Mouse (Mus musculus): ENCODE measurements at regions not wholly inside any gene's neighbourhood (a gene's known extent, or its start where the extent isn't known, plus 50 kb on each side); places are given as distances from the start of the nearest gene placed in this dataset.

- H3K27ac ChIP-seq (ENCODE audit: low read length) = no peak overlapping the region
- no peak overlapping the region for H3K4me3 ChIP-seq (ENCODE audit: low read depth, low read length)
- H3K9me3 ChIP-seq (ENCODE audit: control insufficient read depth, low read depth, low read length) = no peaks in the 10 kb centered on the region
- WGBS = 88% methylated on average over 4 of the region's 4 CpGs
- no peak overlapping the region for H3K4me2 ChIP-seq (replicated peaks; ENCODE audit: low read depth, low read length)
- H3K36me3 ChIP-seq (ENCODE audit: control insufficient read depth, insufficient read depth, low read length) = no peaks in the 10 kb centered on the region
- no peak overlapping the region for H3K9ac ChIP-seq (replicated peaks; ENCODE audit: low read depth, low read length)
- no peak for ATAC-seq (ENCODE audit: insufficient number of reproducible peaks, insufficient read depth, low FRiP score, low read depth)
- H3K4me1 ChIP-seq (ENCODE audit: control insufficient read depth, insufficient read depth, low read length) = no peaks in the 10 kb centered on the region
- no peaks in the 10 kb centered on the region for H3K27me3 ChIP-seq (ENCODE audit: control insufficient read depth, insufficient read depth, low read length)
Observed at GRCm38 (mm10) chr8:82669241-82669640, 104.7 kb downstream of the Zfp330 start.

- Histone ChIP-seq H3K4me1 (ENCODE audit: control insufficient read depth, insufficient read depth, low read length) (no peaks in the 10 kb centered on the region), H3K4me2 (replicated peaks; ENCODE audit: low read depth, low read length) (no peak overlapping the region), H3K27ac (ENCODE audit: low read length) (no peak overlapping the region), H3K36me3 (ENCODE audit: control insufficient read depth, insufficient read depth, low read length) (no peaks in the 10 kb centered on the region), H3K9ac (replicated peaks; ENCODE audit: low read depth, low read length) (no peak overlapping the region), H3K4me3 (ENCODE audit: low read depth, low read length) (no peak overlapping the region), H3K27me3 (ENCODE audit: control insufficient read depth, insufficient read depth, low read length) (no peaks in the 10 kb centered on the region), H3K9me3 (ENCODE audit: control insufficient read depth, low read depth, low read length) (no peaks in the 10 kb centered on the region)
- ATAC-seq (ENCODE audit: insufficient number of reproducible peaks, insufficient read depth, low FRiP score, low read depth) = no peak
- WGBS = 90% methylated on average over 4 of the region's 4 CpGs
Observed at GRCm38 (mm10) chr8:82665131-82665530, 108.8 kb downstream of the Zfp330 start.

DNA sequence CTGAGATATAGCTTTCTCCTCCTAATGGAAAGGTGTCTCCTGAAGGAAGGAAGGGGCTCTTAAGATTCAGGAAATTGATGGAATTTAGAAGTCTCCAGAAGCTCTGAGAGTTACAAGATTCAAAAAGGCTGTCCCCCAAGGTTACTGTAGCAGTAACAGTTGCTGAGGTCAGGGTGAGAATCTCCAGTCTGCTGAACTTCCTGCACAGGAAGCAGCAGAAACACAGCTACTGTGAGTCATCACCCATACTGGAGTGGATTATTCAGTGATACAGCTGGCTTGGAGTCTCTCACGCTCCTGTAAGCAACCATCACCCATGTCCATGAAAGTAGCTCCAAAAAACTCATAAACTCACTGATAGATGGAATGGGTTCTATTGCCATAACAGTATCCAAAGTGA lies 133.5 kb downstream of the Zfp330 start:
- no peaks in the 10 kb centered on the region for H3K27me3 ChIP-seq (ENCODE audit: control insufficient read depth, insufficient read depth, low read length)
- H3K4me3 ChIP-seq (ENCODE audit: low read depth, low read length) = no peak overlapping the region
- WGBS = 74% methylated on average over 1 of the region's 1 CpGs
- H3K27ac ChIP-seq (ENCODE audit: low read length) = no peak overlapping the region
- H3K9ac ChIP-seq (replicated peaks; ENCODE audit: low read depth, low read length) = no peak overlapping the region
- H3K36me3 ChIP-seq (ENCODE audit: control insufficient read depth, insufficient read depth, low read length) = no peaks in the 10 kb centered on the region
- no peak overlapping the region for H3K4me2 ChIP-seq (replicated peaks; ENCODE audit: low read depth, low read length)
- no peaks in the 10 kb centered on the region for H3K4me1 ChIP-seq (ENCODE audit: control insufficient read depth, insufficient read depth, low read length)
- no peak for ATAC-seq (ENCODE audit: insufficient number of reproducible peaks, insufficient read depth, low FRiP score, low read depth)
- H3K9me3 ChIP-seq (ENCODE audit: control insufficient read depth, low read depth, low read length) = no peaks in the 10 kb centered on the region

DNA sequence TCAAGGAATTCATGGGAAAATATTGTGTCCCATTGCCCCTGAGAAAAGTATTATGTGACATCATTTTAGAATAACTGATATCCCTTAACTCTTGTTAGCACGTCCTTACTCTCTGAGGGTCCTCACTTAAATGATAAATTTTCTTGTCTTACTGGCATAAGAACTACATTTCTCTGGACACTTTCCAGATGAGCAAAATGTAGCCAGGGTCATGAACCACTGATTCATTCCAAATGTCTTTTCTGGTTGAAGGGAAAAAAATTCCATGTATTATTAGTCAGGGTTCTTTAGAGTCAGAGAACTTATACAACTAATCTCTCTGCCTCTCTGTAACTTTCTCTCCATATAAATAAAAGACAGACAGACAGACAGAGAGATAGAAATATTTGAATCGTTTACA lies 143.5 kb downstream of the Zfp330 start:
- H3K9me3 ChIP-seq (ENCODE audit: control insufficient read depth, low read depth, low read length) = no peaks in the 10 kb centered on the region
- no peaks in the 10 kb centered on the region for H3K36me3 ChIP-seq (ENCODE audit: control insufficient read depth, insufficient read depth, low read length)
- H3K27ac ChIP-seq (ENCODE audit: low read length) = no peak overlapping the region
- H3K4me1 ChIP-seq (ENCODE audit: control insufficient read depth, insufficient read depth, low read length) = no peaks in the 10 kb centered on the region
- no peak overlapping the region for H3K9ac ChIP-seq (replicated peaks; ENCODE audit: low read depth, low read length)
- no peak overlapping the region for H3K4me2 ChIP-seq (replicated peaks; ENCODE audit: low read depth, low read length)
- no peak overlapping the region for H3K4me3 ChIP-seq (ENCODE audit: low read depth, low read length)
- 52% methylated on average over 2 of the region's 2 CpGs for WGBS
- no peaks in the 10 kb centered on the region for H3K27me3 ChIP-seq (ENCODE audit: control insufficient read depth, insufficient read depth, low read length)
- ATAC-seq (ENCODE audit: insufficient number of reproducible peaks, insufficient read depth, low FRiP score, low read depth) = no peak

- no peaks in the 10 kb centered on the region for H3K36me3 ChIP-seq (ENCODE audit: control insufficient read depth, insufficient read depth, low read length)
- H3K4me2 ChIP-seq (replicated peaks; ENCODE audit: low read depth, low read length) = no peak overlapping the region
- H3K4me3 ChIP-seq (ENCODE audit: low read depth, low read length) = no peak overlapping the region
- no peaks in the 10 kb centered on the region for H3K4me1 ChIP-seq (ENCODE audit: control insufficient read depth, insufficient read depth, low read length)
- no peak for ATAC-seq (ENCODE audit: insufficient number of reproducible peaks, insufficient read depth, low FRiP score, low read depth)
- WGBS = 84% methylated on average over 6 of the region's 6 CpGs
- no peak overlapping the region for H3K9ac ChIP-seq (replicated peaks; ENCODE audit: low read depth, low read length)
- no peak overlapping the region for H3K27ac ChIP-seq (ENCODE audit: low read length)
- no peaks in the 10 kb centered on the region for H3K9me3 ChIP-seq (ENCODE audit: control insufficient read depth, low read depth, low read length)
- H3K27me3 ChIP-seq (ENCODE audit: control insufficient read depth, insufficient read depth, low read length) = no peaks in the 10 kb centered on the region
Observed at GRCm38 (mm10) chr8:82623791-82624431, 150.0 kb downstream of the Zfp330 start.

- no peaks in the 10 kb centered on the region for H3K4me1 ChIP-seq (ENCODE audit: control insufficient read depth, insufficient read depth, low read length)
- no peaks in the 10 kb centered on the region for H3K27me3 ChIP-seq (ENCODE audit: control insufficient read depth, insufficient read depth, low read length)
- H3K4me3 ChIP-seq (ENCODE audit: low read depth, low read length) = no peak overlapping the region
- H3K36me3 ChIP-seq (ENCODE audit: control insufficient read depth, insufficient read depth, low read length) = no peaks in the 10 kb centered on the region
- no peaks in the 10 kb centered on the region for H3K9me3 ChIP-seq (ENCODE audit: control insufficient read depth, low read depth, low read length)
- no peak overlapping the region for H3K9ac ChIP-seq (replicated peaks; ENCODE audit: low read depth, low read length)
- 45% methylated on average over 1 of the region's 1 CpGs for WGBS
- no peak overlapping the region for H3K27ac ChIP-seq (ENCODE audit: low read length)
- no peak for ATAC-seq (ENCODE audit: insufficient number of reproducible peaks, insufficient read depth, low FRiP score, low read depth)
- no peak overlapping the region for H3K4me2 ChIP-seq (replicated peaks; ENCODE audit: low read depth, low read length)
Observed at GRCm38 (mm10) chr8:82618668-82619067, 155.3 kb downstream of the Zfp330 start.

DNA sequence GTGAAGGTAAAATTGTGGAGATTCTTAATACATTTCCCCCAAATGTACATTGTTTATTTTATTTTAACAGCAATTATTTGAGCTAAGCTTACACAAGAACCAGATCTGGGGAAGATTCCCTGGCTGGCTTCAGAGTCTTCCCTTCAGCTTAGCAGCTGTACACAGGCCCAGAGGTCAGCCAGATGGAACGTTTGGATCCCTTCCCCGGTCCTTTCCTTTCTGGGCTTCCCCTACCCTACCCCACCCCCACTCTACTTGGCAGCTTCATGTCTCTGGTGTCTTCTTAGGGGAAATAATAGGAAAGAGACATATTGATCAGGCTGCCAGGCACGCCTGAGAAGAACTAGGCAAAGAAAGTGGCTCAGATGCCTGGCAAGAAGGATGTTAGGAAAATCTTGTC lies 172.4 kb downstream of the Zfp330 start:
- Histone ChIP-seq H3K27me3 (ENCODE audit: control insufficient read depth, insufficient read depth, low read length) (no peaks in the 10 kb centered on the region), H3K9ac (replicated peaks; ENCODE audit: low read depth, low read length) (no peak overlapping the region), H3K4me2 (replicated peaks; ENCODE audit: low read depth, low read length) (no peak overlapping the region), H3K27ac (ENCODE audit: low read length) (no peak overlapping the region), H3K4me3 (ENCODE audit: low read depth, low read length) (no peak overlapping the region), H3K9me3 (ENCODE audit: control insufficient read depth, low read depth, low read length) (no peaks in the 10 kb centered on the region), H3K4me1 (ENCODE audit: control insufficient read depth, insufficient read depth, low read length) (no peaks in the 10 kb centered on the region), H3K36me3 (ENCODE audit: control insufficient read depth, insufficient read depth, low read length) (no peaks in the 10 kb centered on the region)
- WGBS = 31% methylated on average over 3 of the region's 3 CpGs
- no peak for ATAC-seq (ENCODE audit: insufficient number of reproducible peaks, insufficient read depth, low FRiP score, low read depth)

DNA sequence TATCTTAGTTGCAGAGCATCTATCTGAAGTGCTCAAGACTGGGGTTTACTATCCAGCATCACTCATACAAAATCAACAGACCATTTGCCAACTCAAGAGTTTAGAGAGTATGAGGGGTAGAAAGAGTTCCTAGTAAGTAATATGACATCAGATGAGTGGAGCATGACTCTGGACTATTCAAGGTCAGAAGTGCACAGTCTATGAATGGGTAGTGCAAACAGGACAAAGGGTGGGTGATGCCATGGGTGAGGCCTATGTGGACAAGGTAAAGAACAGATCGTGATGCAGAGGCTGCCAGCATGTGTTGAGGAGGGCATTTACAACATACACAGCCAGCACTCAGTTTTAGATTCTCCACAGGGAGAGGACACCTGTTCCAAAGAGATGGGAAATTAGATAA lies 170.4 kb upstream of the Il15 start:
- Histone ChIP-seq H3K4me3 (ENCODE audit: low read depth, low read length) (no peak overlapping the region), H3K36me3 (ENCODE audit: control insufficient read depth, insufficient read depth, low read length) (no peaks in the 10 kb centered on the region), H3K9ac (replicated peaks; ENCODE audit: low read depth, low read length) (no peak overlapping the region), H3K4me1 (ENCODE audit: control insufficient read depth, insufficient read depth, low read length) (no peaks in the 10 kb centered on the region), H3K9me3 (ENCODE audit: control insufficient read depth, low read depth, low read length) (no peaks in the 10 kb centered on the region), H3K4me2 (replicated peaks; ENCODE audit: low read depth, low read length) (no peak overlapping the region), H3K27ac (ENCODE audit: low read length) (no peak overlapping the region), H3K27me3 (ENCODE audit: control insufficient read depth, insufficient read depth, low read length) (no peaks in the 10 kb centered on the region)
- no peak for ATAC-seq (ENCODE audit: insufficient number of reproducible peaks, insufficient read depth, low FRiP score, low read depth)
- WGBS = 84% methylated on average over 1 of the region's 1 CpGs

GRCm38 (mm10) chr8:82538121-82538520 lies 135.1 kb upstream of the Il15 start:
- Histone ChIP-seq H3K4me3 (ENCODE audit: low read depth, low read length) (no peak overlapping the region), H3K4me2 (replicated peaks; ENCODE audit: low read depth, low read length) (no peak overlapping the region), H3K9me3 (ENCODE audit: control insufficient read depth, low read depth, low read length) (no peaks in the 10 kb centered on the region), H3K36me3 (ENCODE audit: control insufficient read depth, insufficient read depth, low read length) (no peaks in the 10 kb centered on the region), H3K27ac (ENCODE audit: low read length) (no peak overlapping the region), H3K9ac (replicated peaks; ENCODE audit: low read depth, low read length) (no peak overlapping the region), H3K27me3 (ENCODE audit: control insufficient read depth, insufficient read depth, low read length) (no peaks in the 10 kb centered on the region), H3K4me1 (ENCODE audit: control insufficient read depth, insufficient read depth, low read length) (no peaks in the 10 kb centered on the region)
- no peak for ATAC-seq (ENCODE audit: insufficient number of reproducible peaks, insufficient read depth, low FRiP score, low read depth)

Measured in stomach, embryonic 14.5 days (tissue).